Mouse (Mus musculus) erythroblast, embryonic 14.5 days (primary cell): ENCODE measurements around the gene Zmym1. TPM values are rescaled to one million over a fixed set of nuclear protein-coding genes. Genes with fewer than 3 reads are reported as not detected.
"Not testable (repeated sequence)": the region's sequence is repeated elsewhere in the genome, so short reads cannot be mapped to it uniquely, and the experiment has no call there.

Experiments
- H3K27me3 ChIP-seq: 2 replicates; pipeline ENCODE4 v1.6.1; 2012; ENCODE audit warnings: inconsistent platforms; ENCODE audit not compliant: control insufficient read depth
- H3K36me3 ChIP-seq: 2 replicates; pipeline ENCODE4 v1.6.1; 2012; ENCODE audit warnings: mild to moderate bottlenecking, inconsistent platforms; ENCODE audit not compliant: control insufficient read depth
- H3K4me1 ChIP-seq: 2 replicates; pipeline ENCODE4 v1.6.1; 2012; ENCODE audit warnings: inconsistent platforms; ENCODE audit not compliant: control insufficient read depth
- H3K4me3 ChIP-seq: replicated peaks from 2 replicates; pipeline ENCODE3; 2012; ENCODE audit warnings: moderate library complexity, mild to moderate bottlenecking, inconsistent platforms
- H3K9me3 ChIP-seq: 2 replicates; pipeline ENCODE4 v1.6.1; 2012; ENCODE audit warnings: low read length, inconsistent platforms, mixed read lengths; ENCODE audit not compliant: control insufficient read depth
- GATA1 ChIP-seq: IDR thresholded peaks from 2 replicates; pipeline ENCODE4 v1.6.1; 2012; ENCODE audit warnings: low read length, inconsistent platforms, mixed read lengths
- TAL1 ChIP-seq: IDR thresholded peaks from 3 replicates; pipeline ENCODE4 v1.6.1; 2012; ENCODE audit warnings: low read length, inconsistent platforms, mixed read lengths
- polyA plus RNA-seq: library from polyadenylated mRNA; stranded (reverse); fragments of >175 nt; gene quantifications from 2 replicates; pipeline ENCODE4 v1.2.3, GENCODE M21; 2012

The Zmym1 gene
- polyA plus RNA-seq, 1 experiment: 0.03 TPM

GRCm38 (mm10) chr4:127020411-127021150 lies 40.4 kb downstream of the Zmym1 start:
- Histone ChIP-seq H3K36me3 (peaks cover 34% of the 10 kb centered on the region), H3K4me1 (peaks cover 37% of the 10 kb centered on the region), H3K9me3 (no peaks in the 10 kb centered on the region), H3K27me3 (no peaks in the 10 kb centered on the region), H3K4me3 (peak overlapping the region; percentile 99)
- TF ChIP-seq GATA1: peak; percentile 34; the same call in 1 of the 2 replicates
- TF ChIP-seq TAL1: no peak

- Histone ChIP-seq H3K9me3 (no peaks in the 10 kb centered on the region), H3K4me3 (no peak overlapping the region), H3K27me3 (no peaks in the 10 kb centered on the region), H3K4me1 (peaks cover 20% of the 10 kb centered on the region), H3K36me3 (no peaks in the 10 kb centered on the region)
- no peak for TF ChIP-seq TAL1
- no peak for TF ChIP-seq GATA1
Observed at GRCm38 (mm10) chr4:127016366-127016765, 44.6 kb downstream of the Zmym1 start.

- not testable (repeated sequence) for H3K9me3 ChIP-seq, H3K36me3 ChIP-seq, H3K27me3 ChIP-seq, H3K4me3 ChIP-seq
- peaks cover 17% of the 10 kb centered on the region for H3K4me1 ChIP-seq
Observed at GRCm38 (mm10) chr4:127015294-127015993, 45.5 kb downstream of the Zmym1 start.

GRCm38 (mm10) chr4:127005113-127005936 lies 55.6 kb downstream of the Zmym1 start:
- Histone ChIP-seq H3K9me3 (no peaks in the 10 kb centered on the region), H3K36me3 (no peaks in the 10 kb centered on the region), H3K27me3 (peaks cover 26% of the 10 kb centered on the region), H3K4me3 (no peak overlapping the region), H3K4me1 (peaks cover 3% of the 10 kb centered on the region)
- TF ChIP-seq GATA1 (no peak), TAL1 (no peak)

- Histone ChIP-seq H3K4me1 (peaks cover 3% of the 10 kb centered on the region), H3K36me3 (no peaks in the 10 kb centered on the region), H3K27me3 (peaks cover 31% of the 10 kb centered on the region), H3K4me3 (no peak overlapping the region), H3K9me3 (no peaks in the 10 kb centered on the region)
- TF ChIP-seq GATA1 (no peak), TAL1 (no peak)
Observed at GRCm38 (mm10) chr4:127004384-127004783, 56.6 kb downstream of the Zmym1 start.

- Histone ChIP-seq H3K36me3 (no peaks in the 10 kb centered on the region), H3K4me1 (peaks cover 3% of the 10 kb centered on the region), H3K4me3 (no peak overlapping the region), H3K27me3 (peaks cover 25% of the 10 kb centered on the region), H3K9me3 (no peaks in the 10 kb centered on the region)
- no peak for TF ChIP-seq GATA1
- TF ChIP-seq TAL1: no peak
Observed at GRCm38 (mm10) chr4:127000601-127001105, 60.3 kb downstream of the Zmym1 start.

- H3K36me3 ChIP-seq, H3K4me1 ChIP-seq, H3K9me3 ChIP-seq, H3K4me3 ChIP-seq: not testable (repeated sequence)
- peaks cover 14% of the 10 kb centered on the region for H3K27me3 ChIP-seq
Observed at GRCm38 (mm10) chr4:126999372-126999771, 61.6 kb downstream of the Zmym1 start.

Other genes starting within 250 kb of the Zmym1 start
- gene Zmym4, start 93.0 kb downstream of the Zmym1 start, polyA plus RNA-seq: 0.01 and 0.03 TPM in 2 replicates
- 18.9 and 22.2 TPM in 2 replicates for gene Sfpq, start 39.8 kb downstream of the Zmym1 start, polyA plus RNA-seq
- 0.02 TPM in 1 of 2 replicates, not detected in the other for gene Zmym6, start 16.2 kb upstream of the Zmym1 start, polyA plus RNA-seq
- 0.06 TPM in 1 of 2 replicates, not detected in the other for gene Tmem35b, start 62.5 kb upstream of the Zmym1 start, polyA plus RNA-seq
- not detected in 2 replicates for gene Dlgap3, start 108.1 kb upstream of the Zmym1 start, polyA plus RNA-seq
- 2.9 and 4.0 TPM in 2 replicates for gene Smim12, start 182.6 kb upstream of the Zmym1 start, polyA plus RNA-seq